Mouse (Mus musculus): Measurements from ENCODE around the gene Gm14443. TPM values are rescaled to one million over a fixed set of nuclear protein-coding genes. Genes with fewer than 3 reads are reported as not detected.
"Not testable (repeated sequence)": the region's sequence is repeated elsewhere in the genome, so short reads cannot be mapped to it uniquely, and the experiment has no call there.

Gm14443 gene
- polyA plus RNA-seq, 1 experiment from 2014 or later = 0.85 TPM

DNA sequence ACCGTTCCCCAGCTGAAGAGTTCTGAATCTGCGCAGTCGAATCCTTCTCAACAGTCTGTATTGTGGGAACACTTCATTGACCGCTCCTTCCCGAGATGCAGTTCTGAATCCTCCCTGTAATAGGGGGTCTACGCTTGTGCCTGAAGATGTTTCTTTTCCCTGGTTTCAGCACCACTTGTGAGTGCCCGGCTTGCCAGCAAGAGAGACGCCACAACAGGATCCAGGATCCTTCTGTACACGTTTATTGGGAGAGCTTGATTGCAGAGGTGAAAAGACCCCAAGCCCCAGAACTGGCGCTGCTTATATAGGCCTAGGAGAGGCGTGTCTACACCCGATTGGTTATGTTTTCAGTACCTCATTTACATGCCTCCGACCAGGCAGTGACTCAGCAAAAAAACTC, 19.0 kb downstream of the Gm14443 start:
- H3K27ac ChIP-seq (replicated peaks) = no peak overlapping the region
- no peak overlapping the region for H3K4me2 ChIP-seq (replicated peaks)
- ATAC-seq (ENCODE audit: insufficient number of reproducible peaks, low FRiP score, low TSS enrichment, low read depth) = no peak
- H3K36me3 ChIP-seq = no peaks in the 10 kb centered on the region
- no peak overlapping the region for H3K9ac ChIP-seq
- H3K9me3 ChIP-seq (replicated peaks) = no peaks in the 10 kb centered on the region
- H3K4me3 ChIP-seq (replicated peaks) = no peak overlapping the region
- no peaks in the 10 kb centered on the region for H3K4me1 ChIP-seq
- WGBS = 87% methylated on average over 13 of the region's 13 CpGs
- no peaks in the 10 kb centered on the region for H3K27me3 ChIP-seq

DNA sequence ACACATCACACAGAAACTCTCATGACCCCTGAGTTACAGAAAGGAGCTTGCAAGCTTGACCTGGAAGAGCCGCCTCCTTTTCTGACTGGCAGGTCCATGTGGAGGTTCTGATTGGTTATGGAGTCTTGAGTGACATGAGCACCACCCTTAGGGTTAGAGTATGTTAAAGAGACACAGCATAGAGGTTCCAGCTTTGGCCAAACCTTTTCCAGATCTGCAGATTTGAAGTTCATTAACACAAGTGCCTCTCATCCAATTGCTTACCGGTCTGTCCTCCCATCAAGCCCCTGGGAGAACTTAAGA, 33.7 kb downstream of the Gm14443 start, which contains the start of gene Gm14399:
TSS of gene Gm14399 (minus strand) at position 20 of the 303 bp plus-strand sequence.
- H3K27me3 ChIP-seq; H3K36me3 ChIP-seq; H3K9me3 ChIP-seq (replicated peaks); H3K4me1 ChIP-seq; H3K27ac ChIP-seq (replicated peaks); ATAC-seq (ENCODE audit: insufficient number of reproducible peaks, low FRiP score, low TSS enrichment, low read depth): not testable (repeated sequence)
- peak within 1 kb of the TSS; percentile 49 for H3K4me3 ChIP-seq (replicated peaks)
- peak within 1 kb of the TSS; percentile 40 for H3K4me2 ChIP-seq (replicated peaks)
- 0 out of 2 replicates have a peak within 1 kb of the TSS, but pooled peaks have one; percentile 23 for H3K9ac ChIP-seq
- 5% methylated on average over 1 of the region's 2 CpGs for WGBS

DNA sequence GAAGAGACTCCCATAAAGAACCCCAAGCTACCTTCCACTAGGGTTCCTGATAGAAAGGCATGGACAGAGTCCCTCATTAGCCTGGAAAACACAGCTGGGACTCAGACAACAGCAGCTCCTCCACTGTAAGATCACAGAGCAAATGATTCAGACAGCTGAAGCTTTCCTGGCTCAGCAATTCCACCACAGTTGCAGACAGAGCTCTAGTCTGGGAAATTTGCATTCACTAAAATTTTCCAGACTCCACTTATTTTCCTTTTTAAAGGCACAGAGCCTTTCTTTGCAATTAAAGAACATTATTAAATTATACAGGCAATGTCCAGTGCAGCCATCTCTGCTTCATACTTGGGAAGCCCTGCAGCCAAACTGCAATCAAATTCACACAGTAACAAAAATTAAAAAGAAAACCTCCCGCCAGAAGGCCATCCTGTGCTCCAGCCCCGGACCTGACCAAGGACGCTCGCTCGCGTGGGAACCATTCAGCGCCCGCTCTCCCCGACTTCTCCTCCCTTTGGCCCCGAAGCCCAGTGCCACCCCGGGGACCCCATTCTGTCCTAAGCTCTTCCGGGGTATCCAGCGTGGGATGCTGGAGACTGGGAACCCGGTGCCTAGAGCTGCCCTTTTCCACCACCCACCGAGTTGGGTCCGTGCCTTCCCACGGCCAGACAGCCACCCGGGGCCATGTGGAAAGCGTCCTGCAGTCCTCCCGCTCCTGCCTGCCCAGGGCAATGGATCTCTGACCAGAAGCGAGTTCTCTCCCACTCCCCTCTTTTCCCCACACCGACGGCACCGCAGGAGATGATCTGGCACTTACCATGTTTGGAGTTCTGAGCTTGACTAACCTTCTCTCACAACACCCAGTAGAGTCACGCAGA, 34.3 kb downstream of the Gm14443 start:
- not testable (repeated sequence) for H3K27me3 ChIP-seq; ATAC-seq (ENCODE audit: insufficient number of reproducible peaks, low FRiP score, low TSS enrichment, low read depth); H3K4me1 ChIP-seq; H3K36me3 ChIP-seq; H3K9me3 ChIP-seq (replicated peaks); H3K27ac ChIP-seq (replicated peaks)
- WGBS = 7% methylated on average over 25 of the region's 25 CpGs
- Histone ChIP-seq H3K4me3 (replicated peaks) (peak overlapping the region; percentile 49), H3K9ac (0 out of 2 replicates have a peak overlapping the region, but pooled peaks have one; percentile 23), H3K4me2 (replicated peaks) (peak overlapping the region; percentile 40)

DNA sequence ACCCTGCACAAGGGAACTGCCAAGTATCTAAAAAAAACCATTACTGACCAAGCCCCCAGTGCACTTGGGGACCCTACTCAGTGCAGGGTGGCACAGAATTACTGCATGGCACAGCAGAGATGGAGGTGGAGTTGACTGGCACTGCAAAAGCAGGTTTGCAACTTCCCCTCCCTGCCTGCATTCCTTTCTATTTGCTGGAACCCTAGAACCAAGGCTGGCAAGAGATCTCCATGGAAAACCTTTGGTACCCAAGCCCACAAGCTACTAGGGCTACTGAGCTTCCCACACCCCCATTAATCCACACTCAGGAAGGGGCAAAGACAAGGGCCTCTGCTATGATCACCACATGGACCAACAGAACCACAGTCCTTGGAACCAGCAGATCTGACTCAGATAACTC, 35.0 kb downstream of the Gm14443 start:
- H3K4me3 ChIP-seq (replicated peaks); H3K4me2 ChIP-seq (replicated peaks); H3K36me3 ChIP-seq; H3K27ac ChIP-seq (replicated peaks); H3K9me3 ChIP-seq (replicated peaks); H3K4me1 ChIP-seq; H3K27me3 ChIP-seq; H3K9ac ChIP-seq; ATAC-seq (ENCODE audit: insufficient number of reproducible peaks, low FRiP score, low TSS enrichment, low read depth): not testable (repeated sequence)

Other genes with a start within 250 kb of the Gm14443 start
- gene Gm14444, start 165.6 kb downstream of the Gm14443 start, polyA plus RNA-seq (2015; fragmentation: Nextera tagmentation; extraction: Ambion mirVana) = not detected in 2 replicates
- gene Gm14393, start 108.1 kb downstream of the Gm14443 start, polyA plus RNA-seq (2015; fragmentation: Nextera tagmentation; extraction: Ambion mirVana) = 0.38 and 1.1 TPM in 2 replicates
- 4.9 and 10.8 TPM in 2 replicates for gene Gm14399, start 33.9 kb downstream of the Gm14443 start, polyA plus RNA-seq (2015; fragmentation: Nextera tagmentation; extraction: Ambion mirVana)
- 3.8 and 13.5 TPM in 2 replicates for gene Gm14391, start 31.0 kb upstream of the Gm14443 start, polyA plus RNA-seq (2015; fragmentation: Nextera tagmentation; extraction: Ambion mirVana)
- 0.45 TPM in 1 of 2 replicates, not detected in the other for gene Gm14440, start 99.3 kb upstream of the Gm14443 start, polyA plus RNA-seq (2015; fragmentation: Nextera tagmentation; extraction: Ambion mirVana)
- 18.3 and 18.4 TPM in 2 replicates for gene Gm4631, start 162.3 kb upstream of the Gm14443 start, polyA plus RNA-seq (2015; fragmentation: Nextera tagmentation; extraction: Ambion mirVana)
- gene Zfp968, start 196.6 kb upstream of the Gm14443 start, polyA plus RNA-seq (2015; fragmentation: Nextera tagmentation; extraction: Ambion mirVana) = 3.6 and 4.3 TPM in 2 replicates

All from embryonic facial prominence, embryonic 15.5 days (tissue).